Mouse (Mus musculus) ES-Bruce4 (cell line): ENCODE results near the gene Dph5. TPM values are rescaled to one million over a fixed set of nuclear protein-coding genes. Genes with fewer than 3 reads are reported as not detected.
"Not testable (repeated sequence)": the region's sequence is repeated elsewhere in the genome, so short reads cannot be mapped to it uniquely, and the experiment has no call there.

Experiments
- H3K27ac ChIP-seq: 2 replicates; pipeline ENCODE4 v1.5.1; 2012; ENCODE audit warnings: low read length, inconsistent platforms; ENCODE audit not compliant: insufficient read depth
- H3K27me3 ChIP-seq: 2 replicates; pipeline ENCODE4 v1.6.1; 2012; ENCODE audit warnings: mild to moderate bottlenecking, low read length, inconsistent platforms; ENCODE audit not compliant: control insufficient read depth, poor library complexity, insufficient read depth, severe bottlenecking
- H3K36me3 ChIP-seq: 2 replicates; pipeline ENCODE4 v1.6.1; 2012; ENCODE audit warnings: inconsistent platforms, mild to moderate bottlenecking, low read length, moderate library complexity; ENCODE audit not compliant: control insufficient read depth, poor library complexity, insufficient read depth, severe bottlenecking
- H3K4me1 ChIP-seq: one replicate; pipeline ENCODE4 v1.8.1; 2011; ENCODE audit warnings: low read length; ENCODE audit not compliant: control insufficient read depth, insufficient read depth
- H3K4me3 ChIP-seq: 2 replicates; pipeline ENCODE4 v1.5.1; 2011; ENCODE audit warnings: low read depth, mild to moderate bottlenecking, low read length
- H3K9ac ChIP-seq: 2 replicates; pipeline ENCODE4 v1.6.1; 2012; ENCODE audit warnings: low read depth, mild to moderate bottlenecking, inconsistent platforms; ENCODE audit not compliant: poor library complexity, severe bottlenecking
- H3K9me3 ChIP-seq: replicated peaks from 2 replicates; pipeline ENCODE4 v1.6.1; 2012; ENCODE audit warnings: mild to moderate bottlenecking, low read length, inconsistent platforms; ENCODE audit not compliant: control insufficient read depth, poor library complexity, insufficient read depth, severe bottlenecking
- CTCF ChIP-seq: IDR thresholded peaks from one replicate; pipeline ENCODE4 v1.8.1; 2011; ENCODE audit warnings: low read depth, low read length
- EP300 ChIP-seq: IDR thresholded peaks from 2 replicates; pipeline ENCODE4 v1.6.1; 2011; ENCODE audit warnings: low read depth, low read length; ENCODE audit not compliant: insufficient read depth
- POLR2A ChIP-seq: IDR thresholded peaks from one replicate; pipeline ENCODE4 v1.8.1; 2011; ENCODE audit warnings: low read length; ENCODE audit not compliant: insufficient read depth
- polyA plus RNA-seq: library from polyadenylated mRNA; stranded (reverse); fragments of >200 nt; gene quantifications from 2 replicates; pipeline ENCODE4 v1.2.4, GENCODE M21; 2011; ENCODE audit warnings: low read depth; ENCODE audit not compliant: missing spikeins, insufficient read depth, insufficient read length

Gene Dph5
- polyA plus RNA-seq, 1 experiment: 33.2 TPM

- TF ChIP-seq POLR2A (no peak), CTCF (no peak), EP300 (no peak)
- Histone ChIP-seq H3K4me1 (no peaks in the 10 kb centered on the region), H3K27ac (no peak overlapping the region), H3K36me3 (no peaks in the 10 kb centered on the region), H3K27me3 (no peaks in the 10 kb centered on the region), H3K9me3 (0 out of 2 replicates have a peak, but pooled peaks cover 2% of the 10 kb centered on the region), H3K4me3 (no peak overlapping the region), H3K9ac (no peak overlapping the region)
Measured at GRCm38 (mm10) chr3:115850946-115851345, 36.7 kb upstream of the Dph5 start.

GRCm38 (mm10) chr3:115854672-115855191 lies 32.9 kb upstream of the Dph5 start:
- Histone ChIP-seq H3K9ac (no peak overlapping the region), H3K36me3 (no peaks in the 10 kb centered on the region), H3K27ac (no peak overlapping the region), H3K4me1 (peaks cover 3% of the 10 kb centered on the region), H3K27me3 (no peaks in the 10 kb centered on the region), H3K4me3 (no peak overlapping the region), H3K9me3 (no peaks in the 10 kb centered on the region)
- TF ChIP-seq EP300: no peak
- TF ChIP-seq CTCF: no peak
- TF ChIP-seq POLR2A: no peak

- Histone ChIP-seq H3K9ac (no peak overlapping the region), H3K36me3 (no peaks in the 10 kb centered on the region), H3K4me1 (peaks cover 3% of the 10 kb centered on the region), H3K4me3 (no peak overlapping the region), H3K27me3 (no peaks in the 10 kb centered on the region), H3K27ac (no peak overlapping the region), H3K9me3 (no peaks in the 10 kb centered on the region)
- TF ChIP-seq EP300: no peak
- TF ChIP-seq POLR2A: no peak
- no peak for TF ChIP-seq CTCF
Measured at GRCm38 (mm10) chr3:115855576-115855975, 32.1 kb upstream of the Dph5 start.

GRCm38 (mm10) chr3:115856484-115857022 lies 31.1 kb upstream of the Dph5 start:
- TF ChIP-seq EP300 (no peak), POLR2A (no peak), CTCF (no peak)
- Histone ChIP-seq H3K9ac (no peak overlapping the region), H3K36me3 (no peaks in the 10 kb centered on the region), H3K9me3 (no peaks in the 10 kb centered on the region), H3K4me3 (no peak overlapping the region), H3K4me1 (peaks cover 3% of the 10 kb centered on the region), H3K27me3 (no peaks in the 10 kb centered on the region), H3K27ac (no peak overlapping the region)

- no peak overlapping the region for H3K4me3 ChIP-seq
- H3K27me3 ChIP-seq: no peaks in the 10 kb centered on the region
- no peak overlapping the region for H3K9ac ChIP-seq
- no peak overlapping the region for H3K27ac ChIP-seq
- no peak for TF ChIP-seq EP300
- TF ChIP-seq POLR2A: no peak
- no peak for TF ChIP-seq CTCF
- no peaks in the 10 kb centered on the region for H3K36me3 ChIP-seq
- no peaks in the 10 kb centered on the region for H3K9me3 ChIP-seq
- peaks cover 3% of the 10 kb centered on the region for H3K4me1 ChIP-seq
Measured at GRCm38 (mm10) chr3:115857436-115857835, 30.2 kb upstream of the Dph5 start.

- no peak overlapping the region for H3K27ac ChIP-seq
- H3K4me1 ChIP-seq: peaks cover 3% of the 10 kb centered on the region
- no peak for TF ChIP-seq POLR2A
- TF ChIP-seq EP300: no peak
- TF ChIP-seq CTCF: no peak
Measured at GRCm38 (mm10) chr3:115858822-115859221, 28.8 kb upstream of the Dph5 start.

GRCm38 (mm10) chr3:115860780-115861179 lies 26.9 kb upstream of the Dph5 start:
- not testable (repeated sequence) for H3K27me3 ChIP-seq, H3K4me1 ChIP-seq, H3K27ac ChIP-seq, H3K36me3 ChIP-seq, H3K9me3 ChIP-seq, H3K4me3 ChIP-seq, H3K9ac ChIP-seq

More at GRCm38 (mm10) chr3:115858822-115859221, 28.8 kb upstream of the Dph5 start:
- no peaks in the 10 kb centered on the region for H3K27me3 ChIP-seq
- H3K36me3 ChIP-seq: no peaks in the 10 kb centered on the region
- H3K9ac ChIP-seq: no peak overlapping the region
- H3K4me3 ChIP-seq: no peak overlapping the region
- no peaks in the 10 kb centered on the region for H3K9me3 ChIP-seq
